Mouse (Mus musculus): ENCODE data around the gene Dclre1a.
A peak's percentile ranks its signal among the peaks of the same experiment; 100 is the strongest.
"Not testable (repeated sequence)": the region's sequence is repeated elsewhere in the genome, so short reads cannot be mapped to it uniquely, and the experiment has no call there.

The Dclre1a gene

GRCm38 (mm10) chr19:56548230-56549032 lies 409 bp upstream of the Dclre1a start, which contains the start of gene Nhlrc2:
Gene Nhlrc2, plus strand, starts transcription at chr19:56548261.
- DNase-seq: peak; percentile 71

DNA sequence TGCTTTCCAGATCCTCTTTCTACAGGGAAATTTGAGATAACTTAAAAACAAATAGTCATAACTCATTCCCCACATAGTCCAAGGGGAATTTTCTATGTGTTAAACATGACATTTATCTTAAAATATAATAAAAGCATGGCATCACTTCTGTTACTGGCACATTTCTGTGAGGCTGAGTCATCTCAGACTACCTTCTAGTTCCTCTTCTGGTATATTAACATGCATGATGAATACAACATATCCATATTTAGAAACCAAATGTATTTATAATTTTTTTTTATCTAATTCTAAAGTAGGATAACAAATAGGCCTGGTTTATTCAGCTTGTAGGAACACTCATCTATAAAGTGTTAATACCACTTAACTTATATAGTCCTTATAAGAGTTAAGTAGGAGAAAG lies 2.0 kb downstream of the Dclre1a start:
- DNase-seq: no peak

GRCm38 (mm10) chr19:56544681-56545388 lies 3.2 kb downstream of the Dclre1a start:
- DNase-seq: no peak

DNA sequence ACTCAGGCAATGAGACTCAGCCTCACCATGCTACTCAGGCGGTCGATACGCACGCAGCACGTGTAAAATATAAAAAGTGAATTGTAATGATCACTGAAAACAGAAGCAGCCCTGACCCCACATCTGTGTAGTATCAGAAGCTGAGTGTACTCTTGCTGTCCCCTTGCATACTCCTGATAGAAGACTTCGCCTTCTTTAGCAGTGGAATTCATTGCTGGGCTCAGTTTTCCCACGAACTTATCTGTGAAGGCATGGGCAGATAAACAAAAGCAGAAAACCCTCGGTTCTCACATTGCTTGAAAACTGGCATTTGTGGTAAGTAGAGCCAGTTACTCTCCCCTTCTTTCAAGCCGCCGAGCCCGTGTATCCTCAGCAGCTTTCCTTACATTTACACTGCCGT lies 4.7 kb downstream of the Dclre1a start:
- DNase-seq: no peak

- no peak for DNase-seq
These were observed 12.3 kb downstream of the Dclre1a start for GRCm38 (mm10) chr19:56535765-56536164.

DNA sequence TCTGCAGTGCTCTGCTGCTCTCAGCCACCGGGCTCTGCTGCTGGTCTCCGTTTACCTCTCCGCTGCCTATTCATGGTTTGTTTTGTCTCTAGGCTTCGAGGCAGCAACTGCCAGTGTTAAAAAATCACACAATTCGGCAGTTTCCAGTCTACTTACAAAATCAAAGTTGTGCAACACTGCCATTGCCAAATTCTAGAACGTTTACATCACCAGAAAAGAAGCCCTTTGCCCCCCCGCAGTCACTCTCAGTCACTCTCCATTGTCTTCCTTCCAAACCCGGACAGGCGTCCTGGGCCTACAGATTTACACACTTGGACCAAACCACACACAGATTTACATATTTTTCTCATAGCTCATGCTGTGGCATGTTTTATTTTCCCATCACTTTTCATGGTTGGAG lies 13.0 kb downstream of the Dclre1a start:
- DNase-seq: no peak

GRCm38 (mm10) chr19:56534337-56534736 lies 13.7 kb downstream of the Dclre1a start:
- no peak for DNase-seq

DNA sequence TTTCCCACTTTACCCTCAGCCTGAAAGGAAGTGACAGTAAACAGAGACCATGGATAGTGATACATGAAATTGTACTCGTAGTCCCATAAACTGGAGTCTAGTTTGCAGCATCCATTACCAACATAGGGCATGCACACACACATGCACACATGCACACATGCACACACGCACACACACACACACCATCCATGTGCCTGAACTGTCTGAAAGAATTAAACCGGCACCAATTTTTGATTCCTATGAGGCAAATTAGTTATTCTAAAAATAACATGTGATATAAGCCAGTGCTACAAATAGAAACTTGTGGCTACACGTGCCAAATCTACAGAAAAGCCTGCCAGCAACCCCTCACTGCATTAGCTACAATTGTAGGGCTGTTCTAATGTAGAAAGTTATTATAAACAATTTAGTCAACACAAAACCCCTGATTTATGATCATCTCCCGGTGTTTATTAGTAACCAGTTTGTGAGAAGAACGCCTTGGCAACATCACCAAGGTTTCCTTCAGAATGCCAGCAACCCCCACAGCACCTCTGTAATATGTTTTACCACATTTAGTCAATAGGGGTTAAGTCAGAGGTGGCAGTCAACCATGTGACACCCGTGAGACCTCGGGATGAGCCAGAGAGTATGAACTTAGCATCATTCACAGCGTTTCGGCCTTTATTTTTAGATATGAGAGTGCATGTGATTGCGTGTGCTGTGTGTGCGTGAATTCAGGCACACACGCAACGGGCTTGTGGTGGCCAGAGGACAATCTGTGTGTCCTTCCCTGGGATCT lies 14.5 kb downstream of the Dclre1a start:
- no peak for DNase-seq

DNA sequence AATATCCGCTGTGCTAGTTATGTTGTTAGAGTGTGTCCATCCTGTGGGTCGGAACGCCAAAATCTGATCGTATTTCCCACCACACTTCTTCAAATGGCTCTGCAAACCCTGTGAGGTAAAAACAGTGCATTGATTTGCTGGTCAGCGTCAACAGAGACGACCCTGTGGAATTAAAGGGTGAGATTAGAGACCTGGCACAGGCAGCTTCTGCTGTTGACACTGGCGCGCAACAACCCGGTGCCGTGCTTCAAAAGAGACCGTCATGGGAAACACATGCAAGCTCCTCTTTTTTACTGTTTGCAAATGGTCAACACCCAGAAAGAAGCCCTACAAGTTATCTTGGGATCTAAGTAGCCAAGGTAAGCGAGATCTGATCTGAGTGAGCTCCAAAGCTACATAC lies 16.8 kb downstream of the Dclre1a start:
- no peak for DNase-seq

GRCm38 (mm10) chr19:56530529-56530928 lies 17.5 kb downstream of the Dclre1a start:
- DNase-seq: not testable (repeated sequence)

- DNase-seq: not testable (repeated sequence)
These were observed 28.6 kb downstream of the Dclre1a start for GRCm38 (mm10) chr19:56519408-56519807.

DNA sequence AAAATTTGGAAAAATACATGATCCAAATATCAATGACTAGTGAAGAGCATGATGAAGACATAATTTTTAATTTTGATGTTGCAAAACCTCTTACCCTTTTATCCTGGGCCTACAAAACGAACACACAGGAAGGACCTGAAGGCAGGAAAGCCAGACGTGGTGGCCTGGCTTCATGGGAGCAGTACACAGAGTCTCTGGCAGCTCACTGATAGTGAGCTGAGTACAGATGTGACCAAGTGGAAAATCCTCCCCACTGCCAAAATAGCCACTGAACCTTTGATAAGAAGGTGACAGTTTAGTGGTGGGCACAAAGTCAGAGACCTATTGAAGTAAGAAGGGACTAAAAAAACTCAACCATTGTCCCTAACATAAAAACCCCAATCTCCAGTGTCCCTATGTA lies 34.5 kb downstream of the Dclre1a start:
- not testable (repeated sequence) for DNase-seq

DNA sequence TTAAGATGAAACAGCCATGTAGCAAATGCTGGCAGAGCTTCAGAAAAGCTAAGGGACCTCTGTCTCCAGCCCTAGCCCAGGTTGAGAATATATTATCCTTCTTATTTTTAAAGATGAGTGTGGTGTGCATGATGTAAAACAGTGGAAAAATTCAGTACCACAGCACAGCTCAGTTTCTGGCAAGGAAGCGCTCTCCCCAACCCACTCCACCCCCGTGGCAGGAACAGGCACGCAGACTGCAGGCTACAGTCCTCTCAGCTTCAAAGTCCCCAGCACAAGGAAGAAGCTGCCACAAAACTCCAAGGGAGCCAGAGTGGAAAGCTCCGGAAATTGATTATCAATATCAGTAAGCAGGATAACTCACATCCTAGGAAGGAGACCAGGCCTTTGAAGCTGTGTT lies 36.8 kb downstream of the Dclre1a start:
- not testable (repeated sequence) for DNase-seq

- DNase-seq: not testable (repeated sequence)
These were observed 44.5 kb downstream of the Dclre1a start for GRCm38 (mm10) chr19:56503525-56503924.

GRCm38 (mm10) chr19:56503069-56503468 lies 45.0 kb downstream of the Dclre1a start:
- not testable (repeated sequence) for DNase-seq

DNA sequence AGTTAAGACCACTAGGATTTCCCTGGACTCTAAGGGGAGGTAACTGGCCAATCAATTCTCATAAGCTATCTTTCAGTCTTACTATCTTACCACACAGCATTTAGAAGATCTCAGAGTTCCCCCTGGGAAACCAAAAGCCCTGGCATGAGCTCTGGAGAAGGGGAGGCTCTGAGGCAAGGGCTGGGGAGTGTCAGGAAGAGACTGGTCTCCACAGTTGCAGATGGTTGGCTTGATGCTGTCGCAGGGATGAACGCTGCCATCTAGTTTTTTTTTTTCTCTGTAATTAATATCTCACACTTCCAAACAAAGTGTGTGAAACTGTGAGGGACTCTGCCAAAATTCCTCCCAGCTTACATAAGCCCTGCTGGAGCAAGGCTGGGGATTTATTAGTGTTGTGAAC lies 53.9 kb downstream of the Dclre1a start:
- not testable (repeated sequence) for DNase-seq

DNA sequence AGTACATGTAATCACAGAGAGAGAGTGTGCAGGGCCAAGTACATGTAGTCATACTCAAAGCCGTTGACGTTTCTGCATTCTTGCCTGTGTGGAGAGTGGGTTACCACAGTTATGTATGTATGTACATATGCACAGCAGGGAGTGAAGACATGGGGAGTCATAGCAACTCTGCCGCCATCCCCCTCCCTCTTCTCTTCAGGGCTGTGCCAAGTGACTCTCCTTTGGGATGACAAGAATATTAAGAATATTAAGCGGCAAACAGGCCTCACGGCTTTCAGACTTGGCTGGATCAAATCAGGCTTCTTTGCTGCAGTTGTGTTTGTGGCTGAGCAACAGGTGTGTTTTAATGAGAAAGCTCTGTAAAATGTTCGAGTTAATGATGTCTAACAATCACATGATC lies 58.4 kb downstream of the Dclre1a start:
- no peak for DNase-seq

- DNase-seq: no peak
These were observed 60.7 kb downstream of the Dclre1a start for GRCm38 (mm10) chr19:56487339-56487738.

DNA sequence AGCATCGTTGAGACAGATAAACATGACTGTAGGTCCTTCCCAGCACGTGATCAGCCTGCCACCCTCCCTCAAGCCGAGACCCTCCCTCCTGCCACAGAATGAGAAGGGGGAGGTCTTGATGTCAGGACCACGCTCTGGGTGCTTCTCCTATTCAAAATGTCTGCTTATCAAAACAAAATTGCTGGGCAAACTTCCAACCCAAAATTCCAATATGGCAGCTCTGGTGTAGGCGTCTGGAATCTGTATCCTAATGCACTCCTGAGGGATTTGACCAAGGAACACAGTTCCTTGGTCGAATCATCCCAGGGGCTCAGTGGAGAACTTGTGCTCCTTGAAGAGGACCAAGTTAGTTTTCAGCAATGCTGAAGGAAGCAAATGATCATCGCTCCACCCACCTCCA lies 61.1 kb downstream of the Dclre1a start:
- no peak for DNase-seq

GRCm38 (mm10) chr19:56485376-56486271 lies 62.4 kb downstream of the Dclre1a start:
- DNase-seq: no peak

- DNase-seq: no peak
These were observed 63.2 kb downstream of the Dclre1a start for GRCm38 (mm10) chr19:56484630-56485375.
